Mouse (Mus musculus) forebrain, embryonic 14.5 days (tissue): ENCODE measurements at regions not wholly inside any gene's neighbourhood (a gene's known extent, or its start where the extent isn't known, plus 50 kb on each side); places are given as distances from the start of the nearest gene placed in this dataset.

Source experiments
- ATAC-seq: fragments of 200-750 bp; cut with Nextera tagmentation; 2 replicates; pipeline ENCODE4 v1.8.0; 2017; ENCODE audit warnings: mild to moderate bottlenecking, moderate library complexity
- DNase-seq: peaks from one replicate; pipeline ENCODE4 v3.0.0-alpha.2; 2015; ENCODE audit warnings: low spot score
- H3K27ac ChIP-seq: fragments of 300-500 bp; sonication (generic); 2 replicates; pipeline ENCODE4 v1.5.1; 2014; ENCODE audit warnings: low read depth, mild to moderate bottlenecking, control low read depth, low read length, moderate library complexity
- H3K27me3 ChIP-seq: fragments of 300-500 bp; sonication (generic); replicated peaks from 2 replicates; pipeline ENCODE4 v1.6.1; 2014; ENCODE audit warnings: low read length, control low read depth, mixed read lengths; ENCODE audit not compliant: control insufficient read depth, insufficient read depth
- H3K36me3 ChIP-seq: fragments of 300-500 bp; sonication (generic); 2 replicates; pipeline ENCODE4 v1.6.1; 2014; ENCODE audit warnings: low read length, control low read depth; ENCODE audit not compliant: control insufficient read depth, insufficient read depth
- H3K4me1 ChIP-seq: fragments of 300-500 bp; sonication (generic); 2 replicates; pipeline ENCODE4 v1.6.1; 2014; ENCODE audit warnings: antibody characterized with exemption, low read length, control low read depth; ENCODE audit not compliant: control insufficient read depth, insufficient read depth
- H3K4me2 ChIP-seq: fragments of 300-500 bp; sonication (generic); 2 replicates; pipeline ENCODE4 v1.6.1; 2014; ENCODE audit warnings: mild to moderate bottlenecking, control low read depth, low read length
- H3K4me3 ChIP-seq: fragments of 300-500 bp; sonication (generic); 2 replicates; pipeline ENCODE4 v1.5.1; 2014; ENCODE audit warnings: low read depth, low read length, control low read depth
- H3K9ac ChIP-seq: fragments of 300-500 bp; sonication (generic); 2 replicates; pipeline ENCODE4 v1.6.1; 2014; ENCODE audit warnings: mild to moderate bottlenecking, low read length, control low read depth, moderate library complexity
- H3K9me3 ChIP-seq: fragments of 300-500 bp; sonication (generic); replicated peaks from 2 replicates; pipeline ENCODE4 v1.6.1; 2016; ENCODE audit warnings: low read length, control low read depth, mixed read lengths; ENCODE audit not compliant: control insufficient read depth
- WGBS: fragments of 180-500 bp; shearing (Covaris S2); extraction: QIAGEN DNeasy Blood & Tissue Kit; methylation state at CpG from one replicate; pipeline ENCODE4 v1.1.7; 2014; 5-methylcytosine and 5-hydroxymethylcytosine counted together

DNA sequence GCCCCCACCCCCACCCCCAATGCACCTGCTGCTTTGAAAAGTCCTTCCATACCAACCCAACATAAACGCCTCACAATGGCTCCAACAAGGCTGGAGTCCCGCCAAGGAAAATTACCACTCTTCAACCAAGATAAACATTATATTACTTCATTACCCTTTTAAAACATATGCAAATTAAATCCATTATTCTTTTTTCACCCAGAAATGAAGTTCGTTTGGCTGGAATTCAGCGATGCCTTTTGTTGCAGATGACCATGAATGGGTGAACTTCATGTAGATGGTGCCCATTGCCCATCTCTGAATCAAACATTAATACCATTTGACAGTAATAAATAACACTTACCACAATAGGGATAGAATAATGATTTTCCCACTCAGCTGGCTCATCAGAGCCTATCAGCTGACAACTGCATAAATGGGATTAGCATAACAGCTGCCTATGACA lies 188.1 kb upstream of the Tox3 start:
- peak; percentile 89 for ATAC-seq
- 10% methylated on average over 4 of the region's 4 CpGs for WGBS
- no peak overlapping the region for H3K4me3 ChIP-seq
- H3K9me3 ChIP-seq: no peaks in the 10 kb centered on the region
- H3K9ac ChIP-seq: no peak overlapping the region
- H3K27ac ChIP-seq: peak overlapping the region; percentile 52; the same call in 1 of the 2 replicates
- no peaks in the 10 kb centered on the region for H3K36me3 ChIP-seq
- 0 out of 2 replicates have a peak overlapping the region, but pooled peaks have one; percentile 28 for H3K4me2 ChIP-seq
- H3K4me1 ChIP-seq: peaks cover 14% of the 10 kb centered on the region
- H3K27me3 ChIP-seq: no peaks in the 10 kb centered on the region
- DNase-seq: peak; percentile 95

DNA sequence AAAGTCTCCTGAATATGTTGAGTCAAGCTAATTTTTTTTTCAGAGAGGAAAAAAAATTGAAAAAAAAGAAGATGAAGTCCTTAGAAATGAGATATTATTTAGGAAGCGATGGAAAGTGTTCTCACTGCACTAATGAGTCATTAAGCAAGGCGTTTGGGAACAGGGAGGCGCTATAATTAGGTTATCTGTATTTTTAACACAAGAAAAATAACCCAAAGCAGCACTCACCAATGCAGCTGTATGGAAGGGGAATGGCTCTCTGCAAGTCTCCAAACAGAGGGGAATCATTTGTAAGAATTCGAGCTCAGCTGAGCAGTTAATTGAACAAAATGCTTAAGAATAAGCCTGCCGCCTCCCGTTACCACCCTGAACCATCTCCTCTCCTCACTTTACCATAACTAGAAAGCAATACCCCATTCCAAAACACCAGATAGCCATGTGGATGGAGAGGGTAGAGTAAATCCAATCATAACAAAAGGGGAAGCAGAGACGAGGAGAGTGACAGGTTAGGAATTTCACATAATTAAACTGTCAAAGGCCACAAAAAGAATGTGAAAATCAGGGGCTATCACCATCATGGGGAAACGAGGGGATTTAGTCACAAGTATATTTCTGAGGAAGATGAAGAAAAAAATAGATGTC lies 187.5 kb upstream of the Tox3 start:
- no peak overlapping the region for H3K4me3 ChIP-seq
- peak overlapping the region; percentile 28; the same call in 1 of the 2 replicates for H3K4me2 ChIP-seq
- peak overlapping the region; percentile 52; the same call in 1 of the 2 replicates for H3K27ac ChIP-seq
- no peaks in the 10 kb centered on the region for H3K36me3 ChIP-seq
- H3K9me3 ChIP-seq: no peaks in the 10 kb centered on the region
- peak; percentile 83 for ATAC-seq
- H3K27me3 ChIP-seq: no peaks in the 10 kb centered on the region
- H3K9ac ChIP-seq: no peak overlapping the region
- DNase-seq: no peak
- 14% methylated on average over 8 of the region's 8 CpGs for WGBS
- H3K4me1 ChIP-seq: peaks cover 14% of the 10 kb centered on the region

DNA sequence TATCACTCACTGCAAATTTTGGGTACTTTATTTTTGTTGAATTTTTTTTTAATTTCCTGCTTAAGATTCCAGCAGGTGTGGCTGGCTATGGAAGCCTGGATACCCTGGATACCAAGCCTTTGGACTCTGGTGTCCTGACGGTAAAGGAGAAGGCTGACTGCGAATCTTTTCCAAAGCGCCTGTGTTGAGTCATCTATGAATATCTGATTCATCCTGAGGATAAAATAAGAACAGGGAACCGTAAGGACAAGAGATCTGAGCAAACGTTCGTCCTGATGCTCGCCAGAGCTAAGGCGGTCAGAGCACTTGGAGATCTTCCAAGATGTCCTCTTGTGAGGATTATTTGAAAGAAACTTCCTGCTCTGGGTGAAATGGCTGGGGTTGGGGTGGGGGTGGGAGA lies 173.2 kb upstream of the Tox3 start:
- ATAC-seq (no peak), DNase-seq (no peak)
- Histone ChIP-seq H3K27me3 (no peaks in the 10 kb centered on the region), H3K4me3 (no peak overlapping the region), H3K27ac (no peak overlapping the region), H3K9ac (no peak overlapping the region), H3K36me3 (no peaks in the 10 kb centered on the region), H3K9me3 (peaks cover 2% of the 10 kb centered on the region; the same call in 1 of the 2 replicates), H3K4me1 (peaks cover 15% of the 10 kb centered on the region), H3K4me2 (no peak overlapping the region)
- WGBS: 74% methylated on average over 8 of the region's 8 CpGs

DNA sequence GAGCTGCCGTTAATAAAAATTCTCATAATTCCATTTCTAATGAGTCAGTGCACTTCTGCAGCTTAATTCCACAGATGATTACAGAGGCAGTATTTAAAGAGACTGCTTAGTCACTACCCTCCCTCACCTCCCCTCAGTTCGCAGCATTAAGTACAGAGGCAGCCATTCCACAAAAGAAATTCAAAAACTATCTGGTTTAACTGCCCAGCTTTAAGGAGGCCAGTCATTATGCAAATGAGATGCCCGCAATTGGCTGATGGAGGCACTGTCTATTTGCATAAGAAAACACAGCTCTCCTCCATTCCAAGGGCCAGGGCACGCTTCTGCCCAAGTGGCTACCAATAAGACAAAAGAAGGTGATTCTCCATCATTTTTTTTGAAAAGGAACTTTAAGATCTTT lies 172.0 kb upstream of the Tox3 start:
- DNase-seq: peak; percentile 88
- Histone ChIP-seq H3K4me2 (no peak overlapping the region), H3K4me1 (peaks cover 15% of the 10 kb centered on the region), H3K9ac (no peak overlapping the region), H3K27me3 (no peaks in the 10 kb centered on the region), H3K9me3 (peaks cover 2% of the 10 kb centered on the region; the same call in 1 of the 2 replicates), H3K4me3 (no peak overlapping the region), H3K27ac (no peak overlapping the region), H3K36me3 (no peaks in the 10 kb centered on the region)
- 3% methylated on average over 4 of the region's 4 CpGs for WGBS
- peak; percentile 91 for ATAC-seq

DNA sequence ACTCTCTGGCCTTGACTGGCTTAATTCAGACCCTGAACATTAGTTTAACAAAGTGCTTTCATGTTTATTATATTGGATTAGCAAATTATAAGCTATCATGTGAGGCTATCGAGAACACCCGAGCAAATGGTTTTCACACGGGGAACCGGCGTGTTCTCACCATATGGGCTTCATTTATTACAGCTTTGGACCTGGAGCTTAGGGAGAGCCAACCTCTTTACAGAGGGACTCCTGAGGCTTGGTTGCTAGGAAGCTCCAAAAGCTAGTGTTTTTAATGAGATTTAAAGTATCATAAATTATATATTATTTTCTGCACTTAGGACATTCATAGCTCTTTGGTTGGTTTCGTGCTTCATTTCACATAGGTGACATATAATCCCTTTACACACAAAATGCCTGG lies 171.4 kb upstream of the Tox3 start:
- H3K27ac ChIP-seq: no peak overlapping the region

DNA sequence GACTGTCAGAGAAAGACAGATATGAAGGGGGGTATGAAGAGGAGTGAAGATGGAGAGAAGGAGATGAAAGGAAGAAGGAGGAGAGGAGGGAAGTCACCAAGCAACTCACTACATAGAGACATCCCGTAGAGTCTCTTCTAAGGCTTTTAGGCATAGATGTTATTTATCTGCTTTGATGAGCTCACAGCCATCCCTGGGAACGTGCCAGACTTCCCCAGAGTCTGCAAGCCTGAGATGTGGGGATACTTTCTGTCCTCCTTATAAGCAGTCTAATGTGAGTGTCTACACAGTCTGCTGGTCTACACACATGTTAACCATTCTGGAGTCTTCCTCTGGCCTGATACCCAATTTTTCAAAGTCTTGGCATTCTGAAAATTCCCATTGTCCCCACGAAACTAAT lies 166.0 kb upstream of the Tox3 start:
- Histone ChIP-seq H3K4me3 (no peak overlapping the region), H3K4me1 (peaks cover 12% of the 10 kb centered on the region), H3K27me3 (no peaks in the 10 kb centered on the region), H3K27ac (no peak overlapping the region), H3K4me2 (no peak overlapping the region), H3K9me3 (no peaks in the 10 kb centered on the region), H3K36me3 (no peaks in the 10 kb centered on the region), H3K9ac (no peak overlapping the region)
- 90% methylated on average over 3 of the region's 3 CpGs for WGBS
- DNase-seq (no peak), ATAC-seq (no peak)

More for the DNA sequence above, 171.4 kb upstream of the Tox3 start:
- Histone ChIP-seq H3K27me3 (no peaks in the 10 kb centered on the region), H3K36me3 (no peaks in the 10 kb centered on the region), H3K9me3 (peaks cover 2% of the 10 kb centered on the region; the same call in 1 of the 2 replicates), H3K4me1 (peaks cover 15% of the 10 kb centered on the region), H3K4me2 (no peak overlapping the region), H3K4me3 (no peak overlapping the region), H3K9ac (no peak overlapping the region)
- 45% methylated on average over 6 of the region's 6 CpGs for WGBS
- ATAC-seq (no peak), DNase-seq (no peak)

DNA sequence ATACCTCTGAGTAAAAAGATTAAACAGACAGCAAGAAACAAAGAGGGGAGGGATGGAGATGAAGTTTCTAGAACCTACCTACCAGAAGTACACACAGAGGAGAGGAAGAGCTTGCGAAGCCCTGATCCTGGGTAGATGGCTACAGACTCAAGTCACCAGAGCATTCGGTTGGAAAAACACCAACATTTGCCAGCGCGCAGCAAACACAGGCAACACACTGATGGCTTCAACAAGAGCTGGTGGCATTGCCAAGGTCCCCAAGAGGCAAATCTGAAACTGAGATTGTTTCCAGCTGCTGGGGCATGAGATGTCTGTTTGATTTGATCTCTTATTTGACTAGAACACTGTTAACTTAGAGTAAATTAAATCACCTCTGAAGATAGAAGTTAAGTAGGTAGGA lies 165.5 kb upstream of the Tox3 start:
- no peak for ATAC-seq
- H3K4me3 ChIP-seq: no peak overlapping the region
- no peak overlapping the region; the same call in 1 of the 2 replicates for H3K27ac ChIP-seq
- H3K9ac ChIP-seq: no peak overlapping the region
- H3K4me2 ChIP-seq: no peak overlapping the region
- H3K4me1 ChIP-seq: peaks cover 12% of the 10 kb centered on the region
- H3K9me3 ChIP-seq: no peaks in the 10 kb centered on the region
- no peaks in the 10 kb centered on the region for H3K36me3 ChIP-seq
- WGBS: 86% methylated on average over 4 of the region's 4 CpGs
- H3K27me3 ChIP-seq: no peaks in the 10 kb centered on the region
- DNase-seq: no peak

DNA sequence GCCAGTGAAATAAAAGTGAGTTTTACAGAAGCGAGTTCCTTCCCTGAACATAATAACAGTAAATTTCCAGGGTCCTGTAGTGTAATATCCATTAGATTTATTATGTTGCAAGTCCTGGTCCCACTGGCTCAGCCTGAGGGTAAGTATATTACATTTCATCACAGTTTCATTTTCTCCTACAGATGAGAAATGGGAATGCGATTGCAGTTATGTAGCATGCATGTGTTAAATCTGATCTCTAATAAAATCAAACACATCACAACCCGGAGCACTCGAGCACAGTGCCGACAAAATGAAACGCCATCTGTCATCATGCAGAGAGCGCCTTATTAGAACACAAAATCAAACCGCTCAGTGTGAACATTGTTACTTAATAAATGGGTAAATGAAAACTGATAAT lies 165.0 kb upstream of the Tox3 start:
- Histone ChIP-seq H3K27ac (0 out of 2 replicates have a peak overlapping the region, but pooled peaks have one; percentile 16), H3K9me3 (no peaks in the 10 kb centered on the region), H3K4me1 (peaks cover 12% of the 10 kb centered on the region), H3K36me3 (no peaks in the 10 kb centered on the region), H3K9ac (no peak overlapping the region), H3K4me3 (no peak overlapping the region), H3K4me2 (no peak overlapping the region; the same call in 1 of the 2 replicates), H3K27me3 (no peaks in the 10 kb centered on the region)
- 45% methylated on average over 8 of the region's 8 CpGs for WGBS
- ATAC-seq (peak; percentile 48; the same call in 1 of the 2 replicates), DNase-seq (peak; percentile 72)

DNA sequence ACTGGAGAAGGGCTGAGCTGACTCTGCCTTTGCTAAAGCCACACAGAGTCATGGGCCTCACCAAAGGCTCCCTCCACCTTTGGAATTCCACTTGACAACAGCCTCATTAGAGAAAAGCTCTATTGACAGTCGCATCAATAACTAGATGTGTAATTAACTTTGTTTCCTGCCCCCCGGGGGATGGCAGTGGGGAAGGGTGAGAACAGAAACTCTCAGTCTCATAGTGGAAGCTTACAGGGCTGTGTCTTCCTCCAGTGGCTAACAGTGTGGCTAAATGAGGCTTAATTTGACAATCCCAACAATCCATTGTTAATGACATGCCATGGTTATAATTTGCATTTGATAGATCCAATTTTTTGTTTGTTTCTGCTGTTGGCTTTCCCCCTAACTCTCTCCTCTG lies 164.5 kb upstream of the Tox3 start:
- Histone ChIP-seq H3K27me3 (no peaks in the 10 kb centered on the region), H3K36me3 (no peaks in the 10 kb centered on the region), H3K9ac (no peak overlapping the region), H3K27ac (0 out of 2 replicates have a peak overlapping the region, but pooled peaks have one; percentile 16), H3K9me3 (no peaks in the 10 kb centered on the region), H3K4me2 (no peak overlapping the region; the same call in 1 of the 2 replicates), H3K4me3 (no peak overlapping the region), H3K4me1 (peaks cover 12% of the 10 kb centered on the region)
- DNase-seq (no peak), ATAC-seq (no peak)
- 10% methylated on average over 2 of the region's 2 CpGs for whole genome bisulfite sequencing
